In the genomic region with DNA sequence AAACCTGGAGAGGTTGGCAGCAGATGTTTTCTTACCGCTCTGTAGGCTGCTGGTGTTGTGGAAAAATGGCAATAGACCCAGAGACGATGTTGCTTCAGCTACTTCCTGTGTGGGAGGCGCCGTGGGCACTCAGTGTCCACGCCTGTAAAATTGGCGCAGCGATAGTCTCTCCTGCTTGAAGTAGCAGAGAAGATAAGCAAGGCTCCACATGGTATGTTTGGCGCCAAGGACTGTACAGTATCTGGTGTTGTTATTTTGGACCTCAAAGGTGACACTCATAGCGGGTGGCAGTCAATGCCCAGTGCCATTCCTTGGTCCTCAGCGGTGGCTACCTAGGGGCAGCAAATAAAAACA, we compare ENCODE assay signal across 9 mouse cellular contexts. TPM values are rescaled to one million over a fixed set of nuclear protein-coding genes. Genes with fewer than 3 reads are reported as not detected.
A peak's percentile ranks its signal among the peaks of the same experiment; 100 is the strongest.
DNase-seq lines count a peak whose midpoint lies in the region; TF ChIP-seq lines count a peak whose summit lies in the region.
"Had no signal": no experiment of that assay in that cellular context is flagged by ENCODE, and none has a peak within 500 bp of the region (broad histone marks: within the 10 kb centered on the region; RNA-seq: fewer than 3 reads in every experiment).

No protein-coding gene starts in this region.

- H3K9me3 ChIP-seq in forebrain, embryonic 10.5 days: no peaks in the 10 kb centered on the region
- no peaks in the 10 kb centered on the region for H3K9me3 ChIP-seq in hindbrain, embryonic 10.5 days

- TF ChIP-seq CTCF in cerebellum, adult 2 months (IDR thresholded peaks at IDR 0.05; ENCODE audit: borderline replicate concordance, insufficient read depth, low read depth, low read length): no peak

- H3K4me3 ChIP-seq in forebrain, embryonic 10.5 days: peak overlapping the region; percentile 29
- H3K4me3 ChIP-seq in hindbrain, embryonic 10.5 days: peak overlapping the region; percentile 38
- H3K4me3 ChIP-seq in cerebellum, adult 2 months (replicated peaks; ENCODE audit: insufficient read depth, low read depth, low read length): no peak overlapping the region

- H3K27ac ChIP-seq in forebrain, embryonic 10.5 days: peak overlapping the region; percentile 76
- H3K27ac ChIP-seq in hindbrain, embryonic 10.5 days: no peak overlapping the region; the same call in 1 of the 2 replicates
- H3K27ac ChIP-seq in cerebellum, adult 2 months (ENCODE audit: insufficient read depth, low read length): no peak overlapping the region

- no peak for TF ChIP-seq POLR2A in cerebellum, adult 2 months (IDR thresholded peaks at IDR 0.05; ENCODE audit: borderline replicate concordance, insufficient read depth, low read length)

- H3K36me3 ChIP-seq in forebrain, embryonic 10.5 days (replicated peaks): no peaks in the 10 kb centered on the region
- no peaks in the 10 kb centered on the region for H3K36me3 ChIP-seq in hindbrain, embryonic 10.5 days

- DNase-seq in layer of hippocampus, adult 9-11 months: peak; percentile 28
- DNase-seq in layer of hippocampus, adult 9-10 months (ENCODE audit: low spot score): no peak
- DNase-seq in forebrain, embryonic 10.5 days (ENCODE audit: extremely low spot score, low spot score): no peak
- no peak for DNase-seq in hindbrain, embryonic 10.5 days (ENCODE audit: low spot score)
- DNase-seq in lung, postnatal 36 days: peak; percentile 21
- DNase-seq in testis, postnatal 14 days (ENCODE audit: low spot score): peak; percentile 31
- no peak for DNase-seq in cerebellum, adult 2 months
- DNase-seq in kidney, postnatal 4 days: no peak

- peaks cover 92% of the 10 kb centered on the region for H3K27me3 ChIP-seq in forebrain, embryonic 10.5 days (ENCODE audit: poor library complexity, severe bottlenecking)
- peaks cover 86% of the 10 kb centered on the region for H3K27me3 ChIP-seq in hindbrain, embryonic 10.5 days (ENCODE audit: insufficient read depth, poor library complexity, severe bottlenecking)
- H3K27me3 ChIP-seq in cerebellum, adult 2 months (ENCODE audit: control insufficient read depth, insufficient read depth, low read length): no peaks in the 10 kb centered on the region; the same call in 1 of the 2 replicates
- H3K27me3 ChIP-seq: CH12.LX had no signal

- WGBS in forebrain, embryonic 10.5 days: 11% methylated on average over 10 of the region's 10 CpGs
- 8% methylated on average over 10 of the region's 10 CpGs for WGBS in hindbrain, embryonic 10.5 days
- 70% methylated on average over 10 of the region's 10 CpGs for WGBS in cerebellum, adult 2 months

- H3K4me1 ChIP-seq in forebrain, embryonic 10.5 days: peaks cover 67% of the 10 kb centered on the region
- H3K4me1 ChIP-seq in hindbrain, embryonic 10.5 days (replicated peaks): peaks cover 66% of the 10 kb centered on the region
- H3K4me1 ChIP-seq in cerebellum, adult 2 months (ENCODE audit: control insufficient read depth, insufficient read depth, low read length): peaks cover 22% of the 10 kb centered on the region

RNA-seq across cellular contexts. Expression of gene Aldh1b1, which starts 34.7 kb away (rescaled TPM):
- 3.6 and 4.3 TPM in 2 replicates for polyA plus RNA-seq in forebrain, embryonic 10.5 days (2016; fragmentation: Nextera tagmentation; extraction: Ambion mirVana)
- 7.3 and 7.4 TPM in 2 replicates for polyA plus RNA-seq in hindbrain, embryonic 10.5 days (2016; fragmentation: Nextera tagmentation; extraction: Ambion mirVana)
- polyA plus RNA-seq in cerebellum, adult 2 months (2012; rRNA removed): 2.7 and 2.8 TPM in 2 replicates

Comparison
In these comparisons a context has a peak if more than half of its experiments do, and no peak if none do; other contexts are left out.
1. DNase-seq: peak in layer of hippocampus, adult 9-11 months (single experiment), lung, postnatal 36 days (single experiment) and testis, postnatal 14 days (single experiment); none in layer of hippocampus, adult 9-10 months (single experiment), forebrain, embryonic 10.5 days (single experiment), hindbrain, embryonic 10.5 days (single experiment), cerebellum, adult 2 months (0 of 2) and kidney, postnatal 4 days (0 of 2).